Mouse (Mus musculus): Measurements from ENCODE around the gene Larp4. TPM values are rescaled to one million over a fixed set of nuclear protein-coding genes. Genes with fewer than 3 reads are reported as not detected.

Larp4 gene
- polyA plus RNA-seq, 1 experiment from 2014 or later, result 29.0 TPM

DNA sequence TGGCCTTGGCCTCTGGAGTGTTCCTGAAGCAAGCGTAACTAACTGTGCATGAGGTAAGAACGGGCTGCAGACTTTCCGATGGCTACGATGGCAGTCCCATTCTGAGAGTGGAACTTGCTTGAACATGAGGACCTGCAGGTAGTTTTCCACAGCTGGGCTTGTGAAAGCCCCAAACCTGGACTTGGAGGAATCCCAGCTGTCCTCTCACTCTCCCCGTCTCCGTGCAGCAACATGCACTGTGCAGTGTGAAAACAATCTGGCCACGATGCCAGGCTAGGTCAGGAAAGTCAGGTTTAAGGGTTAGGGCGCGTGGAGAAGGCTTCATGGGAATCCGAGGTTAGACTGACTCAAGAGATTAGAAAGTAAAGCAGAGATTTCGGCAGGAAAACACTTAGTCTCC is 89.0 kb downstream of the Larp4 start:
- DNase-seq (ENCODE audit: low spot score) (no peak), ATAC-seq (no peak)
- 84% methylated on average over 11 of the region's 11 CpGs for WGBS

DNA sequence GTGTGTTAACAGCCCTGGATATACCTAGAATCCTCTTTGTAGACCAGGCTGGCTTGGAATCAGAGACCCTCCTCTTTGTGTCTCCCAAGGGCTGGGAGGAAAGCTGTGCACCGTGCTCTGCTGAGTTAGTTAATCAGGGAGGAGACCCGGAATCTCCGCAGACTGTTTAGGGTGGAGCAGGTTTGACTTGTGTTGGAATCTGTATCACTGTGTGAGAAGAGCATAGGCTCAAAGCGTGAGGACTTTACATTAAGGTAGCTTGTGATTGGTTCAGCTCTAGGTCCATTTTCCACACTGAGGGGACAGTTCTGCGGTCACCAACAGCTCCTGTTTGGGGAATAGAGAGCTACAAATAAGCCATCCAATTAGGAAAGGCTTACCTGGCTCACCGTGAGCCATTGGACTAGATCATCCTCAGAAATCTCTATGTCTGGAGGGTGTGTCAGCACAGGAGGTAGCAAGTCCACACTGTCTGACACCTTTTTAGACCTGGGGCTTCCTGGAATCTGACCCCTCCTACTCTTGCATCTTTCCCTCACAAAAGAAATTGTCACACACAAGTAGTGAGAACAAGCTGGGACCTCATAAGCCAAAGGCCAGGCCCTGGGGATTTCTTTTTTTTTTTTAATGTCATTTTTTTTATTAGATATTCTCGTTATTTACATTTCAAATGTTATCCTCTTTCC is 89.9 kb downstream of the Larp4 start:
- H3K9me3 ChIP-seq (replicated peaks; ENCODE audit: control insufficient read depth, low read length), result no peaks in the 10 kb centered on the region
- no peak overlapping the region for H3K27ac ChIP-seq (ENCODE audit: low read depth, low read length)
- H3K27me3 ChIP-seq (replicated peaks; ENCODE audit: control insufficient read depth, insufficient read depth, low read length), result no peaks in the 10 kb centered on the region
- WGBS, result 80% methylated on average over 7 of the region's 7 CpGs
- DNase-seq (ENCODE audit: low spot score), result no peak
- H3K36me3 ChIP-seq (ENCODE audit: control insufficient read depth, insufficient read depth, low read length), result no peaks in the 10 kb centered on the region
- no peak overlapping the region for H3K9ac ChIP-seq (ENCODE audit: low read length)
- H3K4me3 ChIP-seq (ENCODE audit: low read depth, low read length), result no peak overlapping the region
- no peaks in the 10 kb centered on the region for H3K4me1 ChIP-seq (ENCODE audit: control insufficient read depth, insufficient read depth, low read length)
- H3K4me2 ChIP-seq (ENCODE audit: low read length), result no peak overlapping the region
- no peak for ATAC-seq

More for the DNA sequence above, 89.0 kb downstream of the Larp4 start:
- no peak overlapping the region for H3K4me3 ChIP-seq (ENCODE audit: low read depth, low read length)
- H3K4me2 ChIP-seq (ENCODE audit: low read length), result no peak overlapping the region
- no peaks in the 10 kb centered on the region for H3K27me3 ChIP-seq (replicated peaks; ENCODE audit: control insufficient read depth, insufficient read depth, low read length)
- H3K9me3 ChIP-seq (replicated peaks; ENCODE audit: control insufficient read depth, low read length), result no peaks in the 10 kb centered on the region
- H3K27ac ChIP-seq (ENCODE audit: low read depth, low read length), result no peak overlapping the region
- no peaks in the 10 kb centered on the region for H3K4me1 ChIP-seq (ENCODE audit: control insufficient read depth, insufficient read depth, low read length)
- no peaks in the 10 kb centered on the region for H3K36me3 ChIP-seq (ENCODE audit: control insufficient read depth, insufficient read depth, low read length)
- no peak overlapping the region for H3K9ac ChIP-seq (ENCODE audit: low read length)

DNA sequence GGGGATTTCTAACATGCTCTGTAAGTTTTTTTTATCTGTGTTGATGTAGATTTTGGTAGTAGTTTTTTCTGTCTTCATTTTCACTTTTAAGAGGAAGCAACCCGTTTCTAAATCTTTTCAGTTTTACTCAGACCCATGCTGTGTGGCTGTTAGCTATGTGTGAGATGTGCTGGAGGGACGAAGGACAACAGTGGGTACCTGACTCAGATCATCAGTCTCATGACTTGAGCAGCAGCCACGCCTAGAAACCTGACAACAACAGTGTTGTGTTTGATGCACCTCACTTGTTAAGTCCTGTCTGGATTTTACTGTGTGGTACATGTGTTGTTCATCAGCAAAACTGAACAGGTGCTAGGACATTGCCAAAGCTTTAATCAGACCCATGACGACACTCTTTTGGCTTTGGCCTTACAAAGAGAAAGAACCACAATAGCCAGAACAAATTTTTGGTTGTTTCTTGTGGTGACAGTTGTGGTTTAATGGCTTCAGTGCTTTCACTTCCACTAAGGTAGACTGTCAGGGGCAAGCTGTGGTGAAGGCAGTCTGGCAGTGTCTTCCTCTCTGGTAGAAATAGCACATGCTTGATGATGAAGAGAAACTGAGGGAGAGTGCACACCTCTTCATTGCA is 90.8 kb downstream of the Larp4 start:
- 78% methylated on average over 4 of the region's 4 CpGs for WGBS
- Histone ChIP-seq H3K27me3 (replicated peaks; ENCODE audit: control insufficient read depth, insufficient read depth, low read length) (no peaks in the 10 kb centered on the region), H3K4me3 (ENCODE audit: low read depth, low read length) (no peak overlapping the region), H3K27ac (ENCODE audit: low read depth, low read length) (no peak overlapping the region), H3K36me3 (ENCODE audit: control insufficient read depth, insufficient read depth, low read length) (no peaks in the 10 kb centered on the region), H3K4me1 (ENCODE audit: control insufficient read depth, insufficient read depth, low read length) (no peaks in the 10 kb centered on the region), H3K9ac (ENCODE audit: low read length) (no peak overlapping the region), H3K9me3 (replicated peaks; ENCODE audit: control insufficient read depth, low read length) (no peaks in the 10 kb centered on the region), H3K4me2 (ENCODE audit: low read length) (no peak overlapping the region)
- no peak for DNase-seq (ENCODE audit: low spot score)
- ATAC-seq, result no peak

DNA sequence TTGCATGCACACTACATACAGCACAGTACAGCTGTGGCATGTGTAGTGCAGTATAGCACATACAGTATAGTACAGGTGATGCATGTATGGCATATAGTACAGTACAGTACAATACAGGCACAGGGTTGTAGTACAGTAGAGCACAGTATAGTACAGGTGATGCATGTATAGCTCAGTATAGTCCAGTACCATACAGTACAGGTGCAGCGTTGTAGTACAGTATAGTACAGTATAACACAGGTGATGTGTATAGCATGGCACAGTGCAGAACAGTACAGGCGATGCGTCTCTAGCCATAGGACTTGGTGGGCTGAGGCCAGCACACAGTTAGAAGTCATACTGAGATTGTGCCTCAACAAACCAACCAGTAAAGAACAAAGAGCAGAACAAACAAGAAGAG is 91.5 kb downstream of the Larp4 start:
- no peaks in the 10 kb centered on the region for H3K27me3 ChIP-seq (replicated peaks; ENCODE audit: control insufficient read depth, insufficient read depth, low read length)
- H3K9ac ChIP-seq (ENCODE audit: low read length), result no peak overlapping the region
- H3K4me3 ChIP-seq (ENCODE audit: low read depth, low read length), result no peak overlapping the region
- H3K27ac ChIP-seq (ENCODE audit: low read depth, low read length), result no peak overlapping the region
- H3K36me3 ChIP-seq (ENCODE audit: control insufficient read depth, insufficient read depth, low read length), result no peaks in the 10 kb centered on the region
- H3K9me3 ChIP-seq (replicated peaks; ENCODE audit: control insufficient read depth, low read length), result no peaks in the 10 kb centered on the region
- WGBS, result 92% methylated on average over 3 of the region's 3 CpGs
- no peak overlapping the region for H3K4me2 ChIP-seq (ENCODE audit: low read length)
- peaks cover 3% of the 10 kb centered on the region for H3K4me1 ChIP-seq (ENCODE audit: control insufficient read depth, insufficient read depth, low read length)
- no peak for ATAC-seq
- DNase-seq (ENCODE audit: low spot score), result no peak

DNA sequence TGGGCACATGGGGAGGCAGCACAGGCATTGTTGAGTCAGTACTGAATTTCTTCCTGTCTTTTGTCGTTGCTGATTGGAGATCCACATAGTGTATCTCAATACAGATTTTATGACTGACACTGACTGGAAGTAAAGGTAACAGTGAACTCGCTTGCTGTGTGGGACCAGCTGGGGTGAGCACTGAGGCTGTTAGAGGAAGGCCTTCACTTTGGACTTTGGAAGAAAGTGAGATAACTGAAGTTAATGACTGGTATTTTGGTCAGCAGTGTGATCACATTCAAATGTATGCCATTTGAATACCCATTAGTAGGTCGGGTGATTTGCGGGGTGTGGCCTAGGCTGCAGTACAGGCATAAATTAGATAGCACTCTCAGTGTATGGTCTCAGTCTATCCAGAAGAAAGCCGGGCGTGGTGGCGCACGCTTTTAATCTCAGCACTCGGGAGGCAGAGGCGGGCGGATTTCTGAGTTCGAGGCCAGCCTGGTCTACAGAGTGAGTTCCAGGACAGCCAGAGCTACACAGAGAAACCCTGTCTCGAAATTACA is 93.4 kb downstream of the Larp4 start:
- ATAC-seq, result no peak
- Histone ChIP-seq H3K27me3 (replicated peaks; ENCODE audit: control insufficient read depth, insufficient read depth, low read length) (no peaks in the 10 kb centered on the region), H3K4me1 (ENCODE audit: control insufficient read depth, insufficient read depth, low read length) (peaks cover 10% of the 10 kb centered on the region), H3K4me3 (ENCODE audit: low read depth, low read length) (no peak overlapping the region), H3K36me3 (ENCODE audit: control insufficient read depth, insufficient read depth, low read length) (no peaks in the 10 kb centered on the region), H3K9me3 (replicated peaks; ENCODE audit: control insufficient read depth, low read length) (no peaks in the 10 kb centered on the region), H3K4me2 (ENCODE audit: low read length) (no peak overlapping the region), H3K27ac (ENCODE audit: low read depth, low read length) (no peak overlapping the region), H3K9ac (ENCODE audit: low read length) (no peak overlapping the region)
- WGBS, result 92% methylated on average over 11 of the region's 13 CpGs
- DNase-seq (ENCODE audit: low spot score), result no peak

Other genes with a start within 250 kb of the Larp4 start
- gene Cox14, start 244.4 kb upstream of the Larp4 start, polyA plus RNA-seq (2014; fragmentation: Nextera tagmentation; extraction: Ambion mirVana), result 195 and 238 TPM in 2 replicates
- 71.9 and 72.5 TPM in 2 replicates for gene Cers5, start 197.2 kb upstream of the Larp4 start, polyA plus RNA-seq (2014; fragmentation: Nextera tagmentation; extraction: Ambion mirVana)
- gene Lima1, start 94.6 kb upstream of the Larp4 start, polyA plus RNA-seq (2014; fragmentation: Nextera tagmentation; extraction: Ambion mirVana), result 27.0 and 32.1 TPM in 2 replicates
- gene Fam186a, start 3.0 kb upstream of the Larp4 start, polyA plus RNA-seq (2014; fragmentation: Nextera tagmentation; extraction: Ambion mirVana), result not detected in 2 replicates
- gene Dip2b, start 68.6 kb downstream of the Larp4 start, polyA plus RNA-seq (2014; fragmentation: Nextera tagmentation; extraction: Ambion mirVana), result 16.3 and 21.3 TPM in 2 replicates

All from forebrain, embryonic 14.5 days (tissue).